Mouse (Mus musculus) limb, embryonic 15.5 days (tissue): ENCODE measurements around the gene Bcar1. TPM values are rescaled to one million over a fixed set of nuclear protein-coding genes. Genes with fewer than 3 reads are reported as not detected.

Experiments
- ATAC-seq: fragments of 200-750 bp; cut with Nextera tagmentation; 2 replicates; pipeline ENCODE4 v1.8.0; 2017; ENCODE audit warnings: low read depth, moderate TSS enrichment; ENCODE audit not compliant: insufficient number of reproducible peaks, low FRiP score, low TSS enrichment
- H3K27ac ChIP-seq: fragments of 300-500 bp; sonication (generic); 2 replicates; pipeline ENCODE4 v1.5.1; 2015; ENCODE audit warnings: moderate library complexity, mild to moderate bottlenecking, inconsistent platforms
- H3K27me3 ChIP-seq: fragments of 300-500 bp; sonication (generic); 2 replicates; pipeline ENCODE4 v1.6.1; 2015; ENCODE audit warnings: inconsistent platforms
- H3K36me3 ChIP-seq: fragments of 300-500 bp; sonication (generic); 2 replicates; pipeline ENCODE4 v1.6.1; 2015; ENCODE audit warnings: inconsistent platforms
- H3K4me1 ChIP-seq: fragments of 300-500 bp; sonication (generic); 2 replicates; pipeline ENCODE4 v1.6.1; 2015; ENCODE audit warnings: inconsistent platforms
- H3K4me2 ChIP-seq: fragments of 300-500 bp; sonication (generic); 2 replicates; pipeline ENCODE4 v1.6.1; 2015; ENCODE audit warnings: mild to moderate bottlenecking, inconsistent platforms
- H3K4me3 ChIP-seq: fragments of 300-500 bp; sonication (generic); 2 replicates; pipeline ENCODE4 v1.5.1; 2015; ENCODE audit warnings: mild to moderate bottlenecking, inconsistent platforms
- H3K9ac ChIP-seq: fragments of 300-500 bp; sonication (generic); 2 replicates; pipeline ENCODE4 v1.6.1; 2015; ENCODE audit warnings: inconsistent platforms
- H3K9me3 ChIP-seq: fragments of 300-500 bp; sonication (generic); 2 replicates; pipeline ENCODE4 v1.6.1; 2016; ENCODE audit warnings: inconsistent platforms
- WGBS: fragments of 180-500 bp; shearing (Covaris S2); methylation state at CpG from one replicate; pipeline ENCODE4 v1.1.7; 2015; 5-methylcytosine and 5-hydroxymethylcytosine counted together
- microRNA-seq: library from miRNA; unstranded; fragments of <30 nt; microRNA quantifications from one replicate; pipeline ENCODE4, GENCODE M21; 2016
- polyA plus RNA-seq: library from polyadenylated mRNA; unstranded; fragments of >200 nt; fragmentation: Nextera tagmentation; extraction: Ambion mirVana; gene quantifications from 2 replicates; pipeline ENCODE4 v1.2.1, GENCODE M21; 2015

Bcar1 gene
- polyA plus RNA-seq, 1 experiment from 2014 or later = 35.4 TPM

DNA sequence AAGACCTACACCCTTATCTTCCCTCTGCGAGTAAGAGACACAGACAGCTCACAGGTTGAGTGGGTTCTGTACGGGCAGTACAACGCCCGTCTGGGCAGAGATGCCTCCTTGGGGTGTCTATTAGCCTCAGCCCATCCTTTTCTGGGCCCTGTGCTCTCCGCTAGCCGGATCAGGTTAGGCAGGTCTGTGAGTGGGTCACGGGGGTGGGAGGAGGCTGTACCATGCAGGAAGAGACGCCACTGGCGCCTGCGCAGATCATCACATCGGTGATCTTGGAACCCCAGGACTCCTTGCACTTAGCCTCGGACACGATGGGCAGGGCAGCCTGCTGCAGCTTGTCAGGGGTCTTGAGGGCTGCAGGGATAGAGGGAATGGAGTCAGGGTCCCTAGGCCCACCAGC lies 56.7 kb downstream of the Bcar1 start:
- no peaks in the 10 kb centered on the region for H3K4me1 ChIP-seq
- ATAC-seq = no peak
- H3K4me2 ChIP-seq = no peak overlapping the region
- 81% methylated on average over 13 of the region's 13 CpGs for WGBS
- no peaks in the 10 kb centered on the region for H3K27me3 ChIP-seq
- no peaks in the 10 kb centered on the region for H3K36me3 ChIP-seq
- H3K9me3 ChIP-seq = no peaks in the 10 kb centered on the region
- H3K27ac ChIP-seq = no peak overlapping the region
- H3K9ac ChIP-seq = no peak overlapping the region
- no peak overlapping the region for H3K4me3 ChIP-seq

DNA sequence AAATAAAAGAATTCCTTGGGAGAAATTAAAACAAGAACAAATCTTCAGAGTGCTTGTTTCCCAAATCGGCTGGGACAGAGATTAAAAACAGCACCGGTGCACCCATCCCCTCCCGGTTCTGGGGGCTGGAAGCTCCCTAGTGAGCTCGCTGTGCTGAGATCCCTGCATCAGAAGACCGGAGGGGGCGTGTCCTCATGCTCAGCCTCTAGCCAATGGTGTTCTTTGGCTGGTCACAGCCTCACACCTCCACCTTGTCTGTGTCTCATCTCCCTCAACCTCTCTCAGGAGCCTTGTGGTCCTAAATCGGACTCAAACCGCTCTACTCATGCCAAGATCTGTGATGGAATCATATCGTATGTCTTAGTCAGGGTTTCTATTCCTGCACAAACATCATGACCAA lies 61.1 kb downstream of the Bcar1 start:
- H3K36me3 ChIP-seq = no peaks in the 10 kb centered on the region
- no peaks in the 10 kb centered on the region for H3K4me1 ChIP-seq
- no peak overlapping the region for H3K27ac ChIP-seq
- no peak overlapping the region for H3K9ac ChIP-seq
- 31% methylated on average over 9 of the region's 9 CpGs for WGBS
- H3K4me2 ChIP-seq = no peak overlapping the region
- no peaks in the 10 kb centered on the region for H3K9me3 ChIP-seq
- no peaks in the 10 kb centered on the region for H3K27me3 ChIP-seq
- H3K4me3 ChIP-seq = no peak overlapping the region
- ATAC-seq = no peak

DNA sequence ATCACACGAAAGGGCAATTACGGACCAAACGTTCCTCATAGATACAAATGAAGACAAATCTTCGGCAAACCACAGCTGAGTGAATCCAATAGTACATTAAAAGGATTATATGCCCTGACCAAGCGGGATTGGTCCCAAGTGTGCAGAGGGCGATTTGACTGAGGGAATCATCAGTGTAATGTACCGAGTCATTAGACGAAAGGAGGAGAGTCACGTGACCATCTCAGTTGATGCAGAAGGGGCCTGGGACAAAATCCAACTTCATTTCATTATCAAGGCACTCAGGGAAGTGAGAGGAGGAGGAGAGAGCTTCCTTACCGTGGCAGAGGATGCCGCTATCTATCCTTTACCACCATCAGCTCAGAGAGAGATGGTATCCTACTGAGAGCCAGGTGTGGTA lies 62.5 kb downstream of the Bcar1 start:
- Histone ChIP-seq H3K27ac (no peak overlapping the region), H3K27me3 (no peaks in the 10 kb centered on the region), H3K4me3 (no peak overlapping the region), H3K36me3 (no peaks in the 10 kb centered on the region), H3K4me2 (no peak overlapping the region), H3K4me1 (no peaks in the 10 kb centered on the region), H3K9me3 (no peaks in the 10 kb centered on the region), H3K9ac (no peak overlapping the region)
- no peak for ATAC-seq
- 76% methylated on average over 11 of the region's 11 CpGs for WGBS

DNA sequence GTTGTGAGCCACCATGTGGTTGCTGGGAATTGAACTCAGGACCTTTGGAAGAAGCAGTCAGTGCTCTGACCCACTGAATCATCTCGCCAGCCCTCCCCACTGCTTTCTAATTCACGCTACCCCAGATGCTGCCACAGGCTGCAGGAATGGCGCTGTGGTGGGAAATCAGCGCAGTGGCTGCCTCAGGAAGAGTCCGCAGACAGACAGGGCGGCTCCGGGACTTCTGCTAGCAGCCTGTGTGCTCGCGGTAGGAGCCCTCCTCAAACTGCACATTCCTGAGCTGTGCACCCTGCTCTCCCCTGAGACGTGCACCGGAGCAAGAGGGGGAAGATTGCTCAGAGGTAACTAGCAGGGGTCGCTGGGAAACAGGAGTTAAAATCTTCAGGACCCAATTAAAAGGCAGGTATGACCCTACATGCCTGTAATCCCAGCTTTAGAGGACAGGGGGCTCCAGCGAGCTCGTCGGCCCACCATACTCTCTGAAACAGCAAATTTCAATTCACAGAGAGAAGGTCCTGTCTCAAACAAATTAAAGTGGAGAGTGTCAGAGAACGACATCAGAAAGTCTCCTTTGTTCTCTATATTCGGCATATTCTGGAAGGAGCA lies 63.1 kb downstream of the Bcar1 start:
- H3K4me3 ChIP-seq = peak overlapping the region; percentile 8; the same call in 1 of the 2 replicates
- WGBS = 43% methylated on average over 17 of the region's 17 CpGs

DNA sequence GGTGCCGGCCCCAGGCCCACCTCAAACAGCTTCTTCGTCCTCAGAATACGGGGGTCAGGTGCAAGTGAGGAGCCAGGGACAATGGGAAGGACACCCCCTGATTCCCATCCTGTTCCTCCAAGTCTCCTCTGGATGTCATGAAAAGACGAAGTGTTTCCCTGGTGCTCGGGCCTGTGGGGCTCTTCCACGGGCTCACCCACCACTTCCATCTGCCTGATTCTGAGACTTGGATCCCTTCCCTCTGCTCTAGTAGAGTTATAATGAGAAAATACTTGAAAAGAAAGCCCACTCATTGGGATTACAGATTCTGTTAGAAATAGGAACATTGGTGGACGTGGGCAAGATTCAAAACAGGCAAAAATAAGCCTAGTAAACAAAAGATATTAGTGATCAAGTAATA lies 64.8 kb downstream of the Bcar1 start:
- H3K9me3 ChIP-seq = no peaks in the 10 kb centered on the region
- H3K36me3 ChIP-seq = no peaks in the 10 kb centered on the region
- 89% methylated on average over 7 of the region's 7 CpGs for WGBS
- no peak overlapping the region for H3K27ac ChIP-seq
- no peak overlapping the region for H3K4me3 ChIP-seq
- H3K4me1 ChIP-seq = no peaks in the 10 kb centered on the region
- ATAC-seq = no peak
- no peaks in the 10 kb centered on the region for H3K27me3 ChIP-seq
- no peak overlapping the region for H3K9ac ChIP-seq
- no peak overlapping the region for H3K4me2 ChIP-seq

More for the DNA sequence above, 63.1 kb downstream of the Bcar1 start:
- no peaks in the 10 kb centered on the region for H3K36me3 ChIP-seq
- H3K4me1 ChIP-seq = no peaks in the 10 kb centered on the region
- no peaks in the 10 kb centered on the region for H3K27me3 ChIP-seq
- ATAC-seq = no peak
- no peaks in the 10 kb centered on the region for H3K9me3 ChIP-seq
- H3K27ac ChIP-seq = no peak overlapping the region
- H3K4me2 ChIP-seq = no peak overlapping the region
- no peak overlapping the region for H3K9ac ChIP-seq

DNA sequence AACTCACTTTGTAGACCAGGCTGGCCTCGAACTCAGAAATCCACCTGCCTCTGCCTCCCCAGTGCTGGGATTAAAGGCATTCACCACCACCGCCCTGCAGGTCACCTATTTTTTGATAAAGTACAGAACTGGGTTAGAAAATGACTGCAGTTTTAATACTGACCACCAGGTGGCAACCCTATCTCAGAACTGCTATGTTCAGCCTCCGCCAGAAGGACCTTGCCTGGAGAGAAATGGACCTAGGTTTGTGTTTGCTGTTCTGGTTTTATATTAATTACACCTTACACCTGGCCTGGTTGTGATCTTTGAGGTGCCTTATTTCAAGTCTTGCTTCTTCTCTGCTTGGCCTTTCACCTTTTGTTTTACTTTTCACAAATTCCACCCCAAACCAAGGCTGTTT lies 65.5 kb downstream of the Bcar1 start:
- Histone ChIP-seq H3K27ac (no peak overlapping the region), H3K4me1 (no peaks in the 10 kb centered on the region), H3K4me2 (no peak overlapping the region), H3K4me3 (no peak overlapping the region), H3K27me3 (no peaks in the 10 kb centered on the region), H3K36me3 (no peaks in the 10 kb centered on the region), H3K9me3 (no peaks in the 10 kb centered on the region), H3K9ac (no peak overlapping the region)
- ATAC-seq = no peak
- 26% methylated on average over 3 of the region's 3 CpGs for WGBS

DNA sequence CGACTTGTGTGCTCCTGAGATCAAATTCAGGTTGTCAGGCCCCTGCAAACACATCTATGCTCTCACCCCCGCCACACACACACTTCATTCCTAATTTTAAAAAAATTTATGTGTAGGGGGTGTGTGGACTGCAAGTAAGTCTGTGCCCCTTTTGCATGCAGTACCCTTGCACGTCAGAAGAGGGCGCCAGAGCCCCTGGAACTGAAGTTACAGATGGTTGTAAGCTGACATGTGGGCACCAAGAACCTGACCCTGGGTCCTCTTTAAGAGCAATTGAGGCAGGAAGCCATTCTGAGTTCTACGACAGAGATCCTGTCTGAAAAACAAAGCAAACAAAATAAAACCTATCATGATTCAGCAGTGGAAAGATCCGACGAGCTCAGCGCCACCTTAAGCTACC lies 67.4 kb downstream of the Bcar1 start:
- Histone ChIP-seq H3K36me3 (peaks cover 6% of the 10 kb centered on the region; the same call in 1 of the 2 replicates), H3K4me1 (no peaks in the 10 kb centered on the region), H3K4me3 (no peak overlapping the region), H3K4me2 (no peak overlapping the region), H3K27ac (no peak overlapping the region), H3K9ac (no peak overlapping the region), H3K27me3 (no peaks in the 10 kb centered on the region), H3K9me3 (no peaks in the 10 kb centered on the region)
- ATAC-seq = no peak
- 76% methylated on average over 8 of the region's 8 CpGs for WGBS

DNA sequence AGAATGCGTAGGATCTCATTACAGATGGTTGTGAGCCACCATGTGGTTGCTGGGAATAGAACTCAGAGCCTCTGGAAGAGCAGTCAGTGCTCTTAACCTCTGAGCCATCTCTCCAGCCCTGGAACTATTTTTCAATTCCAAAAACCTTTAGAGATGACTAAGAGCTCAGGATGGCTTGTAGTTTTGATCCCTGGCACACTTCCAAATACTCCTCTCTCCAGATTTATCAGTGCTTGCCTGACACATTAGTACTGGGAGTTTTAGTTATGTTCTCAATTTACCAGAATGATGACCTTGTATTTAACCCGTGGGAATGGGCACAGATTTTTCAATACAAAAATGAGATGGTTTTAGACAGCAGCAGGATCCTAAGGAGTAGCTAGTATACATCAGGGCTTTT lies 76.9 kb downstream of the Bcar1 start:
- no peak overlapping the region for H3K9ac ChIP-seq
- 77% methylated on average over 2 of the region's 2 CpGs for WGBS
- no peaks in the 10 kb centered on the region for H3K4me1 ChIP-seq
- ATAC-seq = no peak
- peaks cover 53% of the 10 kb centered on the region for H3K36me3 ChIP-seq
- no peaks in the 10 kb centered on the region for H3K9me3 ChIP-seq
- H3K4me2 ChIP-seq = no peak overlapping the region
- H3K4me3 ChIP-seq = no peak overlapping the region
- H3K27me3 ChIP-seq = no peaks in the 10 kb centered on the region
- H3K27ac ChIP-seq = no peak overlapping the region

DNA sequence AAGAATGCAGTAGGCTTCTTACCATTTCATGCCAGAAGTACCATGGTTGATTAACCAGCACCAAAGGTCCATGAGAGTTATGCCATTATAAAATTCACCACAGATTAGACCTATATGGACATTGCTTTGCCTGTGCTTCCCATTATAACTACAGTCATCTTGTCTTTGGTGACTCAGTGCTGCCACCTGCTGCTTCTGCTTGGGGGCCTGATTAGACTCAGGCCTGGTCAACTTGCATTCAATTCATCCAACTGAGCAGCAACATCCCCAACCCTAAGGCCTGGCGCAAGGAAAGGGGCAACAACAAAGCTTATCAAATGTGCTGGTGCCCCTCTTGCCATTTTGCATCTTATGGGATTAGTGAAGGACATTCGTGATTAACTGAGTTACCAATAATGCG lies 81.1 kb downstream of the Bcar1 start:
- H3K27me3 ChIP-seq = no peaks in the 10 kb centered on the region
- H3K9me3 ChIP-seq = no peaks in the 10 kb centered on the region
- no peak for ATAC-seq
- H3K9ac ChIP-seq = no peak overlapping the region
- H3K4me2 ChIP-seq = no peak overlapping the region
- no peak overlapping the region for H3K27ac ChIP-seq
- peaks cover 33% of the 10 kb centered on the region for H3K36me3 ChIP-seq
- H3K4me3 ChIP-seq = no peak overlapping the region
- WGBS = 88% methylated on average over 3 of the region's 3 CpGs
- 0 out of 2 replicates have a peak, but pooled peaks cover 2% of the 10 kb centered on the region for H3K4me1 ChIP-seq

Small RNA genes lying within 50 kb of the gene (microRNA-seq; reads per million reads assigned to microRNA genes)
- not detected for gene Mir7076

Other genes with a start within 250 kb of the Bcar1 start
- 5.6 and 6.2 TPM in 2 replicates for gene Wdr59, start 221.7 kb downstream of the Bcar1 start, polyA plus RNA-seq
- 21.9 and 28.4 TPM in 2 replicates for gene Znrf1, start 207.7 kb downstream of the Bcar1 start, polyA plus RNA-seq
- 1.0 and 1.1 TPM in 2 replicates for gene Ldhd, start 113.4 kb downstream of the Bcar1 start, polyA plus RNA-seq
- gene Zfp1, start 100.4 kb downstream of the Bcar1 start, polyA plus RNA-seq = 24.4 and 24.5 TPM in 2 replicates
- 0.28 and 1.6 TPM in 2 replicates for gene Ctrb1, start 52.8 kb downstream of the Bcar1 start, polyA plus RNA-seq
- 225 and 232 TPM in 2 replicates for gene Cfdp1, start 110.5 kb upstream of the Bcar1 start, polyA plus RNA-seq
- gene Tmem170, start 132.9 kb upstream of the Bcar1 start, polyA plus RNA-seq = 6.9 and 8.0 TPM in 2 replicates
- 16.3 and 18.5 TPM in 2 replicates for gene Chst5, start 166.6 kb upstream of the Bcar1 start, polyA plus RNA-seq
- 16.3 and 16.4 TPM in 2 replicates for gene Tmem231, start 190.1 kb upstream of the Bcar1 start, polyA plus RNA-seq
- gene Gabarapl2, start 196.9 kb upstream of the Bcar1 start, polyA plus RNA-seq = 165 and 166 TPM in 2 replicates
- gene Adat1, start 248.5 kb upstream of the Bcar1 start, polyA plus RNA-seq = 8.1 and 9.4 TPM in 2 replicates